Mouse (Mus musculus) right cerebral cortex, adult 18-20 months (tissue): Measurements from ENCODE around the gene Tmem115.
"Not testable (repeated sequence)": the region's sequence is repeated elsewhere in the genome, so short reads cannot be mapped to it uniquely, and the experiment has no call there.

ENCODE experiments used
- DNase-seq: peaks from one replicate; pipeline ENCODE4 v3.0.0; 2022; ENCODE audit warnings: mixed read lengths

Tmem115 gene

GRCm38 (mm10) chr9:107572327-107572662 is 38.5 kb downstream of the Tmem115 start:
- DNase-seq, result no peak

GRCm38 (mm10) chr9:107573774-107574173 is 40.0 kb downstream of the Tmem115 start:
- not testable (repeated sequence) for DNase-seq

- no peak for DNase-seq
Observed at GRCm38 (mm10) chr9:107575579-107576356, 42.0 kb downstream of the Tmem115 start.

- no peak for DNase-seq
Observed at GRCm38 (mm10) chr9:107576357-107577107, 42.8 kb downstream of the Tmem115 start, which contains the start of gene Hyal1. Hyal1 (plus strand) TSS chr9:107576927.

- DNase-seq, result no peak
Observed at GRCm38 (mm10) chr9:107577871-107578270, 44.1 kb downstream of the Tmem115 start.

GRCm38 (mm10) chr9:107578587-107578986 is 44.8 kb downstream of the Tmem115 start, which contains the start of gene Naa80:
Naa80 (plus strand) TSS chr9:107578887.
- DNase-seq, result no peak

GRCm38 (mm10) chr9:107579023-107579900 is 45.5 kb downstream of the Tmem115 start:
- no peak for DNase-seq

- peak; percentile 93 for DNase-seq
Observed at GRCm38 (mm10) chr9:107580501-107581317, 47.0 kb downstream of the Tmem115 start, which contains the start of gene Hyal3. Hyal3 (plus strand) TSS chr9:107580818.

GRCm38 (mm10) chr9:107581584-107581983 is 47.8 kb downstream of the Tmem115 start:
- DNase-seq, result no peak

- no peak for DNase-seq
Observed at GRCm38 (mm10) chr9:107582509-107583062, 48.8 kb downstream of the Tmem115 start.

GRCm38 (mm10) chr9:107583174-107583573 is 49.4 kb downstream of the Tmem115 start:
- no peak for DNase-seq

- no peak for DNase-seq
Observed at GRCm38 (mm10) chr9:107586504-107586903, 52.8 kb downstream of the Tmem115 start.

GRCm38 (mm10) chr9:107586974-107587832 is 53.5 kb downstream of the Tmem115 start, which contains the start of gene Ifrd2:
Ifrd2 (plus strand) TSS chr9:107587642.
- DNase-seq, result peak; percentile 100

- DNase-seq, result no peak
Observed at GRCm38 (mm10) chr9:107587833-107588639, 54.3 kb downstream of the Tmem115 start.
